Mouse (Mus musculus) spleen, postnatal 36 days (tissue): ENCODE data around the gene Mfn2.
"Not testable (repeated sequence)": the region's sequence is repeated elsewhere in the genome, so short reads cannot be mapped to it uniquely, and the experiment has no call there.

Experiments used
- DNase-seq, 2 experiments: peaks; one replicate each; pipeline ENCODE4 v3.0.0; 2022; ENCODE audit warnings: low spot score in 2 of 2, mixed read lengths in 1 of 2

Gene Mfn2

GRCm38 (mm10) chr4:147867563-147868449, 36.7 kb downstream of the Mfn2 start:
- peak in 1 of 2 experiments; percentile 11 for DNase-seq

GRCm38 (mm10) chr4:147866793-147867192, 37.7 kb downstream of the Mfn2 start:
- not testable (repeated sequence) for DNase-seq

DNA sequence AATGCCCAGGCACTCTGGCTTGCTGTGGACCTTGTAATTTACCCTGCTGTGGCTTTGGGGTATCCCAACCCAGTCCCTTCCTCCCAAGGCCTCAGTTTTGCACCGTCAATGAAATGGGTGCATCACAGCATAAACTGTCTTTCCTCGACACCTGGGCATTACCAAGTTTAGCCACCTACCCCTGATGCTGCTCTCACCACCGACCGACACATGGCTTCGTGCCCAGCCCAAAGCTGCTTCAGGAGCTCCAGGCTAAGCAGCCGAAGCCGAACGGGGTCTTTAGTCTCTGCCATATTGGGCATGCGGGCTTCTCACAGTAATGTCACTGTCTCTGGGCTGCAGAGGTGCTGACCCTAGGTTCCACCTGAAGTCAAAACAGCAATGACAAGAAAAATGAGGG, 38.4 kb downstream of the Mfn2 start:
- no peak for DNase-seq

DNA sequence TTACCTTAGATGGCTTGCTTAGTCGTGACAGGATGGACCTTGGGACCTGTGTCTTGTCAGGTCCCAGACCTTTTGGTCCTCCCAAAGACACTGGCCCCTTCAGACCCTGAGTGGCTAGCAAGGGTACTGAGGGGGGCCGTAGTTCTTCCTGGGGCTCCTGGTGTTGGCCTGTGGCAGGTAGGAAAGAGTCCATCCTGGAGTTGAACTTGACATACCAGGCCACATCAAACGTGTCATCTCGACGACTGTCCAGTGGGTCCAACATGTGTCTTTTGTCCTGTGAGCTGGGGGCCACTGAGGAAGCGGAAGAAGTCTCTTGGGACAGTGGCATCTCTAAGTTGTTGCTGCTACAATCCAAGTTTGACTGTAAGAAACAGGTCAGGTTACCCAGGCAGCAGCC, 38.9 kb downstream of the Mfn2 start:
- DNase-seq = no peak

DNA sequence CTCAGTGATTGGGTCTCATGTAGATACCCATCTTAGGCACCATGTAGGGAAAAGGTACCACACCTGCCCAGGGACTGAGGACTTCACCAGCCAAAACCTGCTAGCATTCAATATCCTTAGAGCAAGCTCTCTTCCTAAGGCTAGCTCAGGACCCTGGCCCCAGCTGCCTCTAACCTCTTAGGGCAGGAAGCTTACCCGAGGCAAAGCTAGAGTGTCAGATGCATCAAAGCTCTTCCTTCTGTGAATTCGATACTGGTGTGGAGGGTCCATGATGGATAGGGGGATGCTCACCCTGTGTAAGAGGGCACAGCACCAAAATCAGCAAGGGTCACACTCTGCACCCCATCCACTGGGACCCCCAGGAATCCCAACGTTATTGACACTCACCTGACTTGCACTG, 42.5 kb downstream of the Mfn2 start:
- DNase-seq = no peak

DNA sequence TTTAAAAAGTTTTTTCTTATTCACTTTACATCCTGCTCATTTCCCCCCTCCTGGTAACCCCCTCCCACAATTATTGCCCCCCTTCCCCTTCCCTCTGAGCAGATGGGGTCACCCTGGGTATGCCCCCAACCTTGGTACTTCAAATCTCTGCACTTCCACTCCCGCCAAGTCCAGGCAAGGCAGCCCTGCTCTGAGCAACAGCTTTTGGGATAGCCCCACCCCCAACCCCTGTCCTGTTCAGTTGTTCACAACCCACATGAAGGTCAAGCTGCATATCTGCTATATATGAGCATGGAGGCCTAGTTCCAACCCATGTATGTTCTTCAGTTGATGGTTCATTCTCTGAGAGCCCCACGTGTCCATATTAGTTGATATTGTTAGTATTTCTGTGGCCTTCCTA, 53.7 kb downstream of the Mfn2 start:
- DNase-seq = no peak

DNA sequence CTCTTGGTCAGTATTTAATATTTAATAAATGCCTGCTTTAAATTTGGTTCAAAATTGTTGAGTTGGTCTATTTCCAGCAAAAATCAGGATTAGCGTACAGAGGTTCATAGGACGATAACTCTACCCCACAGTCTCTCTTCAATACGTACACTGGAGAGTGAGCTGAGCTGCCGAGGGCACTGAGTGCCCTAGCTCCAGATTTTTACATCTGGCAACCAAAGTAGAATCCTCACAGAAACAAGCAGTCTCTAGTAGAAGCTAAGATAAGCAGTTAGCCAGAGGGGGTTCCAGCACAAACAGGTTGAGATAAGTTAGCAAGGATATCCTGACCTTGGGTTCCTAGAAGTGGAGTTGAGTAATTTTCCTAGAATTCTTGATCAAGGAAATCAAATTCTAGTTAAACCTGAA, 55.9 kb downstream of the Mfn2 start:
- DNase-seq = no peak

- peak; percentile 70 to 83 for DNase-seq
These were observed 56.6 kb downstream of the Mfn2 start, which contains the start of gene Zfp933 for GRCm38 (mm10) chr4:147847614-147848583. TSS of gene Zfp933 (minus strand) at chr4:147848366.

DNA sequence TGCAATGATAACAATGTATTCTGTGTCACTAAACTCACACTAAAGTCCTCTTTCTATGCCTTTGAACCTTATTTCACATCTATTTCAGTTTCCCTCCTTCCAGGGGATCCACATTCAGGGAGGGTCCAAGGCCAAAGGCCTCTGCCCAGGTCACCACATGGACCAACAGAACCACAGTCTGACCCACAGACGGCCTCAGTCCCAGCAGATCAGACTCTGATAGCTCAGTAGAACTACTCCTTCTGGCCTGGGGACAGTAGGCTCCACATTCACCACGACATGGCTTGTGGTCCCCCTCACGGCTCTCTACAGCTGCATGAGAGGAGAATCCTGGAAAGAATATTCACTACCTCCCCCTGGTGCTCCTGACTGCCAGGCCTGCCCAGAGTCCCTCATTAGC, 61.6 kb downstream of the Mfn2 start:
- no peak for DNase-seq

DNA sequence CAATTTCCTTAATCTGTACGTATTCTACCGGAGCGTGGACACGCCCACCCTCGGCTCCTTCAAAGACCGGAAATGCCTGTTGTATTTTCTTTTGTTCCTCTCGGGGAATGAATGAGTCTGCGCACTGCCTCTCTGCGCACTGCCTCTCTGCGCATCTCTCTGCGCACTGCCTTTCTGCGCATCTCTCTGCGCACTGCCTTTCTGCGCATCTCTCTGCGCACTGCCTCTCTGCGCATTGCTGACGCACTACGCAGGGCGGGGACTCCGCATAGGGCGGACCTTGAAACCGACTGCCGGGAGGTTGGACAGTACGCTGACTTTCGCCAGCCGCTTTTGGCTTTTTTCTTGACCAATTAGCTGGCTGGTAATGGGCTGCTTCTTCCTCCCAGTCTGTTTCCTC, 65.2 kb downstream of the Mfn2 start:
- peak; percentile 31 to 42 for DNase-seq

GRCm38 (mm10) chr4:147824389-147824788, 80.1 kb downstream of the Mfn2 start:
- DNase-seq = no peak
